Mouse (Mus musculus) R1 (cell line): ENCODE measurements at regions not wholly inside any gene's neighbourhood (a gene's known extent, or its start where the extent isn't known, plus 50 kb on each side); places are given as distances from the start of the nearest gene placed in this dataset.

Experiments
- DNase-seq: peaks from one replicate; pipeline ENCODE4 v3.0.0-alpha.2; 2018; ENCODE audit warnings: low read depth, low spot score

- DNase-seq = no peak
Observed at GRCm38 (mm10) chr4:35640866-35641265, 414.9 kb upstream of the C9orf72 start.

- DNase-seq = no peak
Observed at GRCm38 (mm10) chr4:35606200-35606599, 380.2 kb upstream of the C9orf72 start.

GRCm38 (mm10) chr4:35578086-35578485, 352.1 kb upstream of the C9orf72 start:
- DNase-seq = peak; percentile 93

DNA sequence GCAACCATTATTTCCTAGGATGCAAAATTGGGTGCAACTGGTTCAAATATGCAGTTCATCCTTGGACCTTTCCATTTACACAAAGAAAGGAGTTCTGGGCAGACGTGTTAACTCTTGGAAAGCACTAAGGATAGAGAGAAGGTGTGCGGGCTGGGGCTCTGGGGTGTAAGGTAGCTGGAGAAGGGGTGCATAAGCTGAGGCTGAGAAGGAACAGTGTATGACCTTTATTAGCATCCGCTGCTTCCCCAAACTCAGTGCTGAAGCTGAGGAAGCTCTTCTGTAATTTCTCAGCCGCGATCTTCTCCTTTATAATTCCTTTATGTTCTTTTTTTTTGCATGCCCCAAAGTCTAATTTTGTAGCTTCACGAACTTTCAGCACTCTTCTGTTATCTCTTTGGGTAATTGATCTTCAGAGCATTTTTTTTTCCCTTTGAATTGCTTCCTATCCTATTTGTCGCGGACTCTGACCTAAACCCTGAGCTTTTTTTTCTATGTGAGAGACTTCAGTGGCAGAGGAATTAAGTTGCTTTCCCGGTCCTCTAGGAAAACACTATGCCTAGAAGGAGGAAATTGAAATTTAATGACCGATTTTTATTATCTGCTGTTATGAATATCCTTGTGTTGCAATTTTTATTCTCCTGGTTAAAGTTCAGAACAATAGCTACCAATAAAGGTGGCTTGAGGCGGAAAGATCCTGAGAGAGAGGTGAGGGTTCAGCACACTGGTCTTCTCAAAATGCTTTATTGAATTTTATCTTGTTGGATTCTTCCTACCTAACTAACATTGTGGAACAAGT, 349.4 kb upstream of the C9orf72 start:
- DNase-seq = no peak

DNA sequence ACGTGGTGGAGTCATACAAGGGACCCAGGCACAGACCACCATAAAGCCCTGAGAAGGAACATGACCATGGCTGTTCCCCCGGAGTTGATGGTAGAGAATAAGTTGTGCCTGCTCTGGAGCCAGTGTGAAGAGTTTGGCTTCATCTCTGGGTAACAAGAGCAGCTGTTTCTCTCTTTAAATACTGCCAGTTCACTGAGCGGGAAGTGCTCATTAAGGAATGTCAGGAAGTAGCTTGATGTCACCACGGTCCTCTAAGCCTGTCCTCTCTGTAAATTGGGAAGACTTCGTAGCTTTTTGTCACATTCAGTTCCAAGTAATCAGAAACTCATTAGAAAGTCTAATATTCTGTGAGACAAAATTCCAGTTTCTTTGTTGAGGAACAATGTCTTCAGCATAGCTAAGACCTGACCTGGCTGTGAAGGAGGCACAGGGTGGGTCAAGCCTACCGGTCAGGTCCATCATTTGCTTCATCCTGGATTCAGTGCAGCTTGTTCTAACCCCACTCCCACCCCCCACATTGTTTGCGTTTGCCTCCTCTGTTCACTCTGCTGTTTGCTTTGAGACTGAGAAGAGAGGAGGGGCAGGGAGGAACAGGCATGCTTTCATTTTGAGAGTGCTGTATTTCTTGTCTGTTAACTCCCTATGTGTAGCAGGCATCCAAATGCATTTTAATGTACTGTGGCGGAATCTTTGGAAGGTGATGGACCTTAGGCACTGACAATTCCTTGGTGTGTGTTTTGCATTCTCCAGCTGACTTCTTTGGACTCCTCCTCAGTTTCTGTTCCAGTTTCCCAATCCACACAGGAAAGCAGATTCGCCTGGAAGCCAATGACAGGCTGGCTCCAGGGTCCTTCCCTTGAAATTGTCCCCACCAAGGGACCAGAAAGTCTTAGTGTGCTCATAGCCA, 345.8 kb upstream of the C9orf72 start:
- peak; percentile 56 for DNase-seq

- no peak for DNase-seq
Observed at GRCm38 (mm10) chr4:35561303-35561702, 335.3 kb upstream of the C9orf72 start.

DNA sequence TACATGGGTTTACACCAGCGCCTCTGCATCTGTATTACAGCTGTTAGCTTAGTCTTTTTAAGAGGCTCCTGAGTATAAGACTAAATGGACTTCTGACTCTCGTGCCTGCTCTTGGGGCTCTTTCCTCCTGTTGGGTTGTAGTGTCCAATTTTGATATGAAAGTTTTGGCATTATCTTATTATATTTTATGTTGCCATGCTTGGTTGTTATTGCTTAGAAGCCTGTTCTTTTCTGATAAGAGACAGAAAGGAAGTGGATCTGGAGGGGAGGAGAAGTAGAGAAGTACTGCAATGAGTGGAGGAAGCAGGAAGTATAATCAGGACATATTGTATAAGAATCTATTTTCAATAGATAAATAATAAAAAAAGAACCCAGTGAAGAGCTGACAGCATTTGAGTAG, 334.0 kb upstream of the C9orf72 start:
- DNase-seq = no peak

DNA sequence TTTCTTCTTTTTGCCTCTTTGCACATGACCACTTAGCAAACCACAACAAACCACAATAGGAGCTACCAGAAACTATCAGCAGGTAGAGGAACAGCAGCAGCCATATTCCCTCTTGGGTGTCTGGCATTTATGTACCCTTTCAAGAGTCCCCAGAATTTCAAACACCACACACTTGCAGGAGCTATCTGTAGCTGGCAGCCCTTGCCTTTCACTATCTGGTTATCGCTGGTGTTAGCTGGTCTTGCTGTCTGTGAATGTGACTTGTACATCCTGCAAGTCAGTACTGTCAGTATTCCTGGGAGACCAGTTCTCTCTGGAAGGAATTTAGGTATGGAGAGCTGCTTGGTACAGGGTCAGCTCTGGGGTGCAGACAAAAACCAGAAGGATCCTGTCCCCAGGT, 327.3 kb upstream of the C9orf72 start:
- DNase-seq = no peak

DNA sequence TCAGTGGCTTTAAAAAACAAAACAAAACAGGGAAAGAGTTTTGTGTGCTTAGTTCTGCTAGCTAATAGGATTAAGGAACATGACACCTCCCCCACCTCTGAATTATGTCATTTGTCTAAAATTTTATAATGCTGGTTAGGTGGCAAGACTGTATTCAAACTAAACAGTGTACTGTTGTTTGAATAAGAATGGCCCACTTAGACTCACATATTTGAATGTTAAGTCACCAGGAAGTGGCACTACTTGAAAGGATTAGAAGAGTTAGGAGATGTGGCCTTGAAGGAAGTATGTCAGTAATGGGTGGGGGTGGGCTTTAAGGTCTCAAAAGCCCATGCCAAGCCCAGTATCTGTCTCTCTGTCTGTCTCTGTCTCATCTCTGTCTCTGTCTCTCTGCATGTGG, 326.0 kb upstream of the C9orf72 start:
- DNase-seq = peak; percentile 59

GRCm38 (mm10) chr4:35534565-35535279, 308.7 kb upstream of the C9orf72 start:
- no peak for DNase-seq

DNA sequence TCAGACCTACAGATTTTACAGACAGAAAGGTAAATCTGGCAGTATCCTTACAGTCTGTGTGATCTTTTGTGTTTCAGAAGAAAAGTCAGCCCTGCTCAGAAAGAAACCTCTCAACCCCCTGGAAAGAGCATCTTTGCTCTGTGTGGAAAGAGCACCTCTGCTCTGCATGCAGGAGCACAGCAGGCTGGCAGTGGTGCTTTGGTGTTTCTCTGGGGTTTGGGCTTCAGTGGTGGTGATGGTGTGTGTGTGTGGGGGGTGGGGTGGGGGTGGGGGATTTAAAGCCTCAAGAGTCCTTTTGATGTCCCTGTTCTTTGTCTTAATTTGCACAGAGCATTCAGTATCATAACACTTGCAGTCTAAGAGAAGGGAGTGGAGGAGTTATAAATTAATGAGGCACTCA, 308.2 kb upstream of the C9orf72 start:
- DNase-seq = no peak
